Mouse (Mus musculus) CD4-positive, CD25-positive, alpha-beta regulatory T cell, adult 2 months (primary cell): ENCODE data around the gene Slc30a7.

Source experiments
- DNase-seq: peaks from one replicate; pipeline ENCODE4 v3.0.0-alpha.2; 2012; ENCODE audit warnings: low read depth, low spot score

Slc30a7 gene

DNA sequence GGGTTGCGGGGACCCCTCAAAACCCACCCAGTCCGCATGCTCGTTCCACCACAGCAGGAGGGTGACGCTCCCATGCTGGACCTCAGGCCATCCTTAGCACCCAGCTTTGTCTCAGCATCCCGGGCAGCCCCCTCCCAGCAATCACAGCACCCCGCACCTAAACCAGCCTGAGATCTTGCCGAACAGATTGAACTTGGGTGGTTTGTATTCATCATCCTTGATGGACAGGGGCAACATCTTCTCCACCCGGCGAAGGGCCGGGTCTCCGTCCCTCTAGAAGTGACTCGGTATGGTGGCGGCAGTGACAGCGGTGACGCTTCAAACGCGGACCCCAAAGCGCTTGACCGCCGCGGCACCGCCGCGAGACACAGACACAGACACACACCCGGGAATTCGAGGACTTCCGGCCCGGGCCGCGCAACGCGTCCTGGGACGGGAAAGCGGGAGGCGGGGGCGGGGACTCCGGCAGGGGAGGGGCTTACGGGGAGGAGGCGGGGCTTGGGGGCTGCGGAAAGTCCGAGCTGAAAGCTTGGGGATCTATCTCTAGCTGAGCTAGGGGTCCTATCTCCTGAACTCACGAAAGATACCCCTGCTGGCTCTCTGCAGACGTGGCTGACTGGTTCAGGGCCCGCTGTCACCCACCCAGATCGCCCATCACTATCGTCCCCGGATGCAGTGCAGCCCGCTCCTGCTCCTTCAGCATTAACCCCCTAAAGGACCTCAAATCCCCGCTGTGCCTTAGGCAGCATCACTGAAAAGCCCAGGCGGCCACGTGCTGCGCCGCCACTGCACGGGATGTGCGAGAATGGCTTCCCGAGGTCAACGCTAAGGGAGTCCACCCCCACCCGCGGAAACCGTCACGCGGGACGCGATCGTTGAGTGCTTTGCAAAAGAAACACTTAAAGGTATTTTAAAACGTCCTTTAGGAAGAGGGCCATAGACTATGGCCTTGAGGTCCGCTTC, at the start of gene Slc30a7, which contains the start of gene Extl2:
Slc30a7 (minus strand) TSS at position 429 of the 963 bp plus-strand sequence.
Extl2 (plus strand) TSS at position 485 of the 963 bp plus-strand sequence.
- peak; percentile 80 for DNase-seq

DNA sequence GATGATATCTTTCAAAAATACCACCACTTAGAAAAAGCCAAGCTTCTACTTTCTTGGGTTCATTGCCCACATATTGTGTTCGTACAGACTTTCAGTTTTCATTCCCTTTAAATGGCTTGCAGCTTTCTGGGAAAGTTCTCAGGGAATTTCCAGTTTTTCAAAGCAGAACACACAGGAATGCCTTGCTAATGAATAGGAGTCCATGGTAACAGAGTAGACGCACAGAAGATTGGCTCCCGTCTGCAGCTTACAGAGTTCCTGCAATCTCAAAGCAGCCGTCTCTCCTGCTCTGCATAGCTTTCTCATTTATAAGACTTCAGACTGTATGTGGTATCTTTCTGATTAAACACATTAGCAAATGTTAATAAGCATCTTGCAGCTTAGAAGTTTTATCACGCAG, 39.8 kb upstream of the Slc30a7 start:
- DNase-seq, result no peak

DNA sequence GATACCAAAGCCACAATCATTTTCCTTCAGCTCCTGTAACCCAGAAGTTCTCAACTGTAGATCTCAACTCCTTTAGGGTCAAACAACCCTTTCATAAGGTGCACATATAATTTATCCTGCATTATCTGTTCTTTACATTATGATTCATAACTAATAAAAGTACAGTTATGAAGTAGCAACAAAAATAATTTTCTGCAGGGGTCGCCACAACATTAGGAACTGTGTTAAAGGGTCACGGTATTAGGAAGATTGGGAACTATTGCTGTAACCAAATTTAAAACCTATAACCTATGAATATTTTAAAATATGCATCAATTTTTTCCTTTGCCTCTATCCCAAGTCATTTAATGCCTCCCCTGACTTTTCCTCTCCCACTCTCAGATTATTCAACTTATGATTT, 38.8 kb upstream of the Slc30a7 start:
- DNase-seq, result no peak

DNA sequence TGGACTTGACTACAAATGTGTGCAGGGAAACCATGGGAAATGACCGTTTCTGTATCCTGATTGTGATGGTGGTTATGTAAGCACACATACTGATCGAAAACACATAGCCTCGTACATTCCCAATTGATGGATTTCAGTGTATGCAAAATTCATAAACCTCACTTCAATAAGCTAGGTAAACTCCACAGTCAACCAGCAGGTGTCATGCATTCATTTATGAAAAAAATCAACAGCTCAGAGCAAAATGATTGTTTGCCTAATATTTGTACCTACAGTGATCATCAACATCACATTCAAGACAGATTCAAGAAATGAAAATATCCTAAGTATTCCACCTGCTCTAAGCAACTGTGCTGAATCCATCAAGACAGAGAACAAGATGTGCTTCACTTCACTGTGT, 33.6 kb upstream of the Slc30a7 start:
- DNase-seq, result no peak

DNA sequence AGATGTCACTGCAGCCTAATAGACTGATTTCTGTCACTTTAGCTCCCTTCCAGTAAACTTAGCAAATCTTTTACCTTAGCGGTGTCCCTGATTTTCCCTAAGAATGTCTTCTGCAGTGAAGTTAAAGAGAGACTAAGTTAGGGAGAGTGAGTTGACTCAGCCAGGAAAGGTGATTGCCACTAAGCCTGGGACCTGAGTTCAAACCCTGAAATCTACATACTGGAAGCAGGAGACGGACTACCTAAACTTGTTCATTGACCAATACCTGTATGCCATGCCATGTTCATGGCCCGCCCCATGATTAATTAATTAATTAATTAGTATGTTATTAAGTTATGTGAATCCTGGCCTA, 26.6 kb upstream of the Slc30a7 start:
- DNase-seq, result peak; percentile 63

DNA sequence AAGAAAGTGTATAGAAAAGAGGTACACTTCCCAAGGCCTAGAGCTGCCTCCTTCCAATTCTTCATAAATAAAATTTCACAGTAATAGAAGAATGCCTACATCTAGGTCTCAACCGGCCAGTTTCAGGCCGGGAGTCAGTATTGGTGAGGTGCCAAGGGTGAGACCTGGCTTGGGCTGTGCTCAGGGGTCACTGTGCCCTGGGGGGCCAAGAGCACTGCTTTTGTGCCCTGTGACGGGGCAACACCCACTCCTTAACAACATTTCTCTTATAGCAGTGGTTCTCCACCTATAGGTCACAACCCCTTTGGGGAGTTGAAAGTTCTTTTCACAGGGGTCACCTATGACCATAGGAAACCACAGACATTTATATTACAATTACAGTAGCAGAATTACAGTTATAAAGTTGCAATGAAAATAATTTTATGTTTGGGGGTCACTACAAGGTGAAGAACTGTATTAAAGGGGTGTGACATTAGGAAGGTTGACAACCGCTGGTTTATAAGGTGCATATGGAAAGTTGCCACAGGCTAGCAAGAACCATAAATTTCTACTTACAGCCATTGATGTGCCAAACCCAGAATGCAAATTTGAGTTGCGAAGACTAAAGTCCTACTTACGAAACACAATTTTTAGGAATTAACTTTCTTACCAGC, 26.1 kb upstream of the Slc30a7 start:
- DNase-seq, result no peak

DNA sequence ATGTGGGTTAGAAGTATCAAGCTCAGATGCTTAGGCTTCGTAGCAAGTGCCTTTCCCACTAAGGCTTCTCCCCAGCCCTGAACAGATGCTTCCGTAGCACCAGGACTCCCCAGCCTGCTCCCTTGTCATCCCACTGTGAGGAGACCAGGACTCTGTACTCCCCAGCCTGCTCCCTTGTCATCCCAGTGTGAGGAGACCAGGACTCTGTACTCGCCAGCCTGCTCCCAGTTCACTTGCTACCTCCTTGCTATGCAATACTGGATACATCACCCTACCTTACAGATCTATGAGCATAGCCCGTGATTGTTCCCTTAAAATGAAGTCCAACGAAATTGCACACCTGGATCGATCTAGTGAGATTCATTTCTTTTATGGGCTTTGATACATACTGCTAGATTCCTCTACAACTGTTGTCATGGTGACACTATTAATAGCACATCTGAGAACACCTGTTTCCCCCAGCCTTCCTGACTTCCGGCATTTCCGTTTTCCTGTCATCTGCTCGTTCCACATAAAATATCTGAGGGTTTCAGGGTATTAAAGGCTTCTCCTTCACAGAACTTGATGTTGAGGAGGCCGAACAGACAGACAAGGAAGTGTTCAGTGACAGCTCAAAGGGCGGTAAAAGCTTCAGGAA, 23.1 kb upstream of the Slc30a7 start:
- no peak for DNase-seq

DNA sequence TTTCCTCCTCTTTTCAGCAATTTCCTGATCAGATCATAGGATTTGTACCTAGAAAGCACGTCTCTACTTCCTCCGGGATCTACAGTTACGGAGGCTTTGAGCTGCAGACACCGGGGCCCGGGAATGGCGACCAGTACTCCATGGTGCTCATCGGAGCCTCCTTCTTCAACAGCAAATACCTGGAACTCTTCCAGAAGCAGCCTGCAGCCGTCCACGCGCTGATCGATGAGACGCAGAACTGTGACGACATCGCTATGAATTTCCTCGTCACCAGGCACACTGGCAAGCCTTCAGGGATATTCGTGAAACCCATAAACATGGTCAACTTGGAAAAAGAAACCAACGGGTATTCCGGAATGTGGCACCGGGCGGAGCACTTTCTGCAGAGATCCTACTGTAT, 19.8 kb upstream of the Slc30a7 start:
- no peak for DNase-seq

DNA sequence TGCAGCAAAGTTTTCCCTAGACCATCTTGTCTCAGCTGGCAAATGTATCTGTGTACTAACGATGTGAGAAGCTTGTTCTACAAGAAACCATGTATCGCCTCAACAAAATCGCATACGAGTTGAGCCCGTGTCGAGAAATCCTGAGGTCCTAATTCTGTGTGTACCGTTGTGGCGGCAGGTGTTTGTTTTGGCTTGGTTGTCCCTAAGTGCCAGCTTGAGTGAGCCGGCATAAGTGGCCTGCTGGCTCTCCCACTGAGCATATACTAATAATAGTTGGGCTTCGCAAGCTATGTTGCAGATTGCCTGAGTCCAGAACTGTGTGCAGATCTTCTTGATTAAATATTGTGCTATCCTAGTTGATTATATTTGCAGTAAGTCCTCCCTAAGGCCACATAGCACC, 18.5 kb upstream of the Slc30a7 start:
- DNase-seq, result no peak

DNA sequence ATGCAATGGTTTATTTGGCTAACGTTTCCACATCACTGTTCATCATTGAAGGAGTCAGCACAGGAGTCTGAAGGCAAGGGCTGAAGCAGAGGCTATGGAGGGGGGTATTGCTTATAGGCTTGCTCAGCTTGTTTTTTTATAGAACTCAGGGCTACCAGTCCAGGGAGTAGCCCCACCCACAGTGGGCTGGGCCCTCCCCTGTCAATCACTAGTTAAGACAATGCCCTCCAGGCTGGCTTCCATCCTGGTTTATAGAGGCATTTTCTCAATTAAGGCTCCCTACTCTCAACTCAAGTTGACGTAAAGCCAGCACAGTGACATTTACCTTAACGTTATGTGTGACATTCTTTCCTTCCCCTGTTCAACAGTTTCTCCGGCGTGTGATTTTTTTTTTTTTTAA, 17.5 kb upstream of the Slc30a7 start:
- no peak for DNase-seq

DNA sequence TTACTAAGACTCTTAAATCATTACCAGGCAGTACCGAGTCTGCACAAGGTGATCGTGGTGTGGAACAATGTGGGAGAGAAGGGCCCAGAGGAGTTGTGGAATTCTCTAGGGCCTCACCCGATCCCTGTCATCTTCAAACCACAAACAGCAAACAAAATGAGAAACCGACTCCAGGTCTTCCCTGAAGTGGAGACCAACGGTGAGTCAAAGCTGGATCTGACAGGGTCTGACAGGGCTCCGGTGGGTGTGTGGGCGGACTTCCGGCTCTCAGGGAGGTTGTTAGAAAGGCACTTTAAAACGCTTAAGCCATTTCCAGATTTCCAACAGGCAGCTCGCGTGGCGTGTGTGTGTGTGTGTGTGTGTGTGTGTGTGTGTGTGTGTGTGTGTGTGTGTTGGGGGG, 17.0 kb upstream of the Slc30a7 start:
- DNase-seq, result peak; percentile 12

DNA sequence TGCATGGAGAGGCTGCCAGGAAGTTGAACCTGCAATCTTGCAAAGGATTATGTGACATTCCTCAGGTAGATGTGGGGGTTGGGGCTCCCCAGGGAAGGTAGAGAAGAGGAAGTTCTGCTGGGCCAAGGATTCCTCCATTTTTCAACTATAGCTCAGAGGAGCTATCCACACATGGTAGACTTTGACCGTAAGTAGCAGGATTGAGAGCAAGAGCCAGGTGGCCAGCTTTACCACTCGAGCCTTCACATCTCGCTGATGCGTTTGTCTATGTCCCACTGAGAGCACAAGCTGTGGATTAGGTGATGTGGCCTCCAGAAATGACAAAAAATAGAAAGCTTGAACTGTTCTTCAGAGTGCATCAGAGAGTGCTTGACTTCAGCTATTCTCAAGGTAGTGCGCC, 11.9 kb upstream of the Slc30a7 start:
- DNase-seq, result no peak

DNA sequence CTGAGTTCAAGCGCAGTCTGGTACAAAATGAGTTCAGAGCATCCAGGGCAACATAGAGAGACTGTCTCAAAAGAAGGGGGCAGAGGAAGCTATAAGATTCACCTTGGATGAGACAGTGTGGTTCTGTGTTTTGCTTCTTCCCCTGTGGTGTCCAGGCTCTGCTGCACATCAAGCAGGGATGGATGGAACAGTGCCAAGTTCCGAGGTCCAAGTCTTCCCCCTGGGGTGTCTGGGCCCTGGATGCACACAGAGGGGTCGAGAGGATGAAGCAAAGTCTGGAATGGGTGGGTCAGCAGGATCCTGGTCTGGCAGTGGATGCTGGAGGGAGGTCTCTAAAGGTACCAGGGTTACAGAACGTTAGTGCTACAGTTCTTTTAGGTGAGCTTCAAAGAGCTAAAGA, 11.4 kb upstream of the Slc30a7 start:
- DNase-seq, result no peak

DNA sequence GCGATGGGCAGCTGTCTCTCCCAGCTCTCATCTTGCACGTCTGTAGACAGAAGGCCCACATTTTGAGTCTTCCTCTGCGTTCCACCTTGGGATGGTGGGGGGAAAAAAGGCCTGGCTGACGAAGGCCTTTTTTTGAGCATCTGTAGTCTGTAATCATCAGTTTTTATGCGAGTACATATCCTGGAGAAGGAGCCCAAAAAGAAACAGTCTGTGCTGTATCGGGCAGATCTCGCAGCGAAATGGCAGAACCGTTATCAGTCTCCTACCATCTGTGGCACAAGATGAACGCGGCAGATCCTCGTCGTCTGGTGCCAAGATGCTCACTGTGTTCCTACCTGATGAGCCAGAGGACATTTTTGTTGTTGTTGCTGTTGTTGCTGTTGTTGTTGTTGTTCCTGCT, 8.9 kb upstream of the Slc30a7 start:
- DNase-seq, result no peak

DNA sequence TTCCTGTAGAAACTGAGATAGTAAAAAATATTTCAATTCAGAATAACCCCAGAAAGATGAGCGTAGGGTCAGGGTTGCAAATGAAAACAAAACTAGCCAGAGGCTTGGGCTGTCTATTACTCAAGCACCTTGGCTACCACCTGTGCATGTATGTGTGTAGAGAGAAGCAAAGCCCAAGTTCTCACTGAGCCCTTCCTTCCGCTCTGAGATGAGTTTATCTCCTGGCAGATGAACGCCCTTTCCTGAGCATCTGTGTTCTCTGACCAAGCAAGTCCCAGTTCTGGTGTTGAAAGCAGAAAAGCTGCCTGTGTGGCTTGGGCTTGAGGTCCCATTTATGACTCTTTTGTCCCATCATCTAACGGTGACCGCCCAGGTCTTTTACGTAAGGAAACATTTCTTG, 7.7 kb upstream of the Slc30a7 start:
- DNase-seq, result no peak

DNA sequence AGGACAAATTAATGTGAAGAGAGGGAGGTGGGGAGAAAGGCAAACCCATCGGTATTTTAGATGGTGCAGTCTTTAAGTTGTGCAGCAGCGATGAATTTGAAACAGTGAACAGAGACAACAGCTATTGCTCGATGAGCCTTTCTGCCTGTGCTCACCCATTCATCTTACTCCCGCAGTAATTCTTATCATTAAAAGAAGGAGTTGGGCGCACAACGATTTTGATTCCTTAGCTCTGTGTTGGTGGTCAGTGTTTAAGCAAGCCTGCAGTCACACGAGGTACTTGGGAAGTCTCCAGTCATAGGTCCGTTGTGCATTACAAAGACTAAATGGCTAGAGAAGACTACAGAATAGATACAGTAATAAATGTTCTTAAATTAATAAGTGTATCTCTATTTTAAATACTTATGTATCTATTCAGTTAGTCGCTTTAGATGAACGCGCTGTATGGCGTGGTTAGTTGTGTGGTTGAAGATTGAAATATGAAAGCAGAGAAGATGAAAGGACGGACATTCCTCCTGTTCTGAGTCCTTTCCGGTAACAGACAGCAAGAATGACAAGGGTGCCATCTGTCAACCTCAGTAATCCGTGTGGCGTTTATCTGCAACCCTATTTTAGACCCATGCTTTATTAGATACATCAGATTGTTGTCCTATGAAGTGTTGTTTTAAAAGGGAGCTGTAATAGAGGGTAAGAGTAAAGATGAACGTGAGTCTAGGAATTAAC, 2.6 kb upstream of the Slc30a7 start:
- no peak for DNase-seq

DNA sequence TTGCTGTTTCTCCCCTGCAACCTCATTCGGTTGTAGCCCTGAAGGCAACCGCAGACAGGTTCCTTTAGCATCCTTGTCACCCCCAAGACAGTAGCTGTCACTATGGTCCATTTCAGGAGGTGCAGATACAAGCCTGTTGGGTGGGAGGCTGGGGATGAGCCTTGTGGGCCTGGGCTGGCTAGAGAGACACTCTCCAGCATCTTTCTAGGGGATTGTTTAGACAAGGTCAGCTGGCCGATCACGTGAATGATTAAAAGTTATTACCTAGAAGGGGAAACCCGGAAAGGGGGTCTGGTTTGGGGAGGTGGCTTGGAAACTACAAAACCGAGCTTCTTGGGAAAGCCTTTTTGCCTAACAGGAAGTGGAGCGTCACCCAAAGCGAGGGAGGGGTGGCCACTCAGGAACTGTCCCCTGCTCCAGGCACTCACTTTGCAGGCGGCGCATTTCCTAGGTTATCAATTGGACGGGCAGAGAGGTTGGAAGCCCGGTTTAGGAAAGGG, 785 bp upstream of the Slc30a7 start:
- DNase-seq, result peak; percentile 62

DNA sequence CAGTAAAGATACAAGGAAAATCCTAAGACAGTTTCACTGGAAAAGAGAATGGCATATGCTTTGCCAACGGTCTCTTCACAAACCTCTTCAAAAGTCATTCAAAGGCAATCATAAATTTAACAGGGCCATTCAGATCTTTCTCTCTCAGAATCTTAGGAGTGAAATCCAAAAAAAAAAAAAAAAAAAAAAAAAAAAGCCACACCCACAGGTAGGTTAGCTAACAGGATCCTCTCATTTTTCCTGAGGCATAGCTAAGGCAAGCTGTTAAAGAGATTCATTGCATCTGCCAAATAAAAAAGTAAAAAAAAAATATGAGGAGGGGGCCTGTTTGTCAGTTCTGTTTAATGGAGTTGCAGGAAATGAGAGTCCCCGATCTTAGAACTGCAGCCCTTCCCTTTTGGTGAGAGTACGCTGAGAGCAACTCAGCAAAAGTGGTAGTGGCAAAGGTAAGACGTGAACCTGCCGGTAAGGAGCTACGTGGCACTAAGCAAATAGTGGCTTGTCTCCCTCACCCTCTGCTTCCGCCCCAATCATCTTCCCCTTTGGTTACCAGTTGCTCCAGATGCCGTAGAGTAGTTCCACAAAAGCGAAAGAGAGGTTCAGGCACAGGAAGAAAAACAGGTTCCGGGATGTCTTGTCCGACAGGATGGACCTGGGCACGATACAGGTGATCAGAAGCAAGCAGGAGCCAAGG, 775 bp downstream of the Slc30a7 start:
- peak; percentile 77 for DNase-seq

DNA sequence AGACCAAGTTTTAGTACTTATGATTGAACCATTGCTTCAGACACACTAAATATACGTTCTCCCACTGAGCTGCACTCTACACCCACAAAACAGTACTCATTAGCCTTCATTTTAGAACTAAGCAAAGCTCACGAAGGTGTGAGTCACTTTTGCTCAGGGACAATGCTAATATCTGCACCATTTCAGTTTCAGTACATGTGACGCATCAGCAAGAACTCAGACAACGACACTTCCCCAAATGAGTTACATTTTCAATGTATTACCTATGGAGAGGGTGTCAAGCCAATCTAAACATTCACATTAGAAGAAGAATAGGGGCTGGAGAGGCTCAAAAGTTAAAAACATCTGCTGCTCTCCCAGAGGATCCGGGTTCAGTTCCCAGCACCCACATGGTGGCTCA, 10.3 kb downstream of the Slc30a7 start:
- DNase-seq, result no peak

DNA sequence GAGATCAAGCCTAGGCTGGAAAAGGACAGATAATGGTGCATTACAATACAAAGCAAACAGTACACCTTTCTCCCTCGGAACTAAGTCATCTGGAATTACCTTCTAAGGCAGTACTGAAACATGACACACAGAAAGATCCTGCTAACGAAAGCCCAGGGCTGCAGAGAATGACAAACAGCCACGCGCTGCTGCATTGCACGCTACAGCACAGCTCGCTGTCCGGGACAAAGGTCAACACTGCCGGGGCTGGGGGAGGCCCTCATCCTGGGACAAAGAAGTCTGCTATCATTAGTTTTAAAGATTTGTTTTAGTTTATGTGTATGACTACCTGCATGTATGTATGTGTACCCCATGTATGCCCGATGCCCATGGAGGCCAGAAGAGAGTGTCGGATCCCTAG, 14.2 kb downstream of the Slc30a7 start:
- no peak for DNase-seq

DNA sequence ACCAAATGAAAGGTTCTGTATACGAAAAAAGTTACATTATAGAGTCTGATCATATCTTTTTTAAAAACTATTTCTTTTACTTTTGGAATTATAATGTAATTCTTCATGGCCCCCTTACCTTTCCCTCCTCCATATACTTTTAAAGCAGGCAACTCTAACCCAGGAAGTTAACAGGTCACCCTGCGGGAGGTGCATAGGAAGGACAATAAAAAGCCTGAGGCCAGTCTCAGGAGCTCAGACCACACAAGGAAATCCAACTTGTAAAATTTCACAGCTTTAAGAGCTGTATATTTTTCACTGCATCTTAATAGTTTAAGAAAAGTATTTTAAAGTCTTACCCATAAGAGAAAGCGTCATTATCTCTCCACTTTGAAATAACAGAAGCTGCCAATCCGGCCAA, 14.6 kb downstream of the Slc30a7 start:
- DNase-seq, result no peak
